Mouse (Mus musculus): ENCODE data around the gene Tex22.

Tex22 gene

DNA sequence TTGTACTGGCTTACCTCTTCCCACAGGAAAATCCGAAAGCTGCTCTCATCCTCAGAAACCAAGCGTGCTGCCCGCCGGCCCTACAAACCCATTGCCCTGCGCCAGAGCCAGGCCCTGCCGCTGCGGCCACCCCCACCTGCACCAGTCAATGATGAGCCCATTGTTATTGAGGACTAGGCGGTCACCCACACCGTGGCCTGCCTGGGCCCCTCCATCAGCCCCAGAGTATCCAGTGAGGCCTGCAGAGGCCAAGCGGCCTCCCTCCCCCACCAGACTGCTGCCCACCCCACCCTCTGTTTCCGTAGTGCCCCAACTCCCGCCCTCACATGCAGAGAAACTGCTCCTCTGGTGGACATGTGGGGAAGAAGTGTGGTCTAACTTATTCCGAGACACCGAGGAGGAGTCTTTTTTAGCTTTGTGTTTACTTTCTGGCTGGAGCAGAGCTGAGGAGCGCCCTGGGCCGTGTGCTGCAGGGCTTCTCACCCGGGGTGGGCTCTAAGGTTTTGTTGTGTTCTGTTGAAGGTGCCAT is 62.3 kb downstream of the Tex22 start:
- intact Hi-C loops (cut with DNase I) = no loop called here

DNA sequence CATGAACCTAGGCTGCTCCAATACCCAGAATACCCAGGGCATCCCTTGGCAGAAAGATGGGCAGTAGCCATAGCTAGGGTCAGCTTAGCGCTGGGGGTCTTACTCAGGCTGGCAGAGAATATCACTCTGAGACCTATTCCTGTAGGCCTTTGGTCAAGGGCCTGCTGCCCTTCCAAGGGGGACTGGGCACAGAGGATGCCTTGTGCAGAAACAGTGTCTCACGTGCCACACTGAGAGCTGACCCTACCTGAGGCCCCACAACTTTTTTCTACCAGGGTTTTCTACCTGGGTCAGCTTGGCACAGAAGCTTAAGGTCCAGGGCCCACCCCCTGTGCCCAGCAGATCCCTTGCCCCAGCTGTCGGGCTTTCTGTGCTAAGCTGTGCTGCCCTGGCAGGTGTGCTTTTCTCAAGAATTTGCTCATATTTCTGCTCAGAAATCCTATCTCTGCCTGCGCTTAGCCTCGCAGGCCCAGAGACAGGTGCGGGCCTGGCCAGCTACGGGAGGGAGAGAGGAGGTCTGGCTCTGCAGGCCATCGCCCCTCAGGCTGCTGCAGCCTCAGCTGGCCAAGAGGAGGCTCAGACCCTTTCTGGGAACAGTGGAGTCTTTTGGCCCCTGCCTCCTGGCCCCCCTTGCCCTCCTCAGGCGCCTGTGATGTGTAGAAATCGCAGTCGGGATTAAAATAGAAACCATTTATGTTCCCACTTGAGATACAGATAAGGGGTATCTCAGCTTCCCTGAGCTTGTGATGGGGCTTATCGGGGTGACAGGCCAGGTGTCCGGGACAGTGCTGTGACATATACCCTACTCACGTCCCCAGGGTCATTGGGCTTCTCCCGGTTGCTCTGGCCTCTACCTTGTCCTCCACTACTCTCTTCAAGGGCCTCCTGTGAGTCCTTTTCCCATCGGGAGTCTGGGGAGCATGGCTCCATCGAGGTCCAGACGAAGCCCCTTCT is 63.2 kb downstream of the Tex22 start:
- intact Hi-C loops (cut with DNase I) = no loop called here

DNA sequence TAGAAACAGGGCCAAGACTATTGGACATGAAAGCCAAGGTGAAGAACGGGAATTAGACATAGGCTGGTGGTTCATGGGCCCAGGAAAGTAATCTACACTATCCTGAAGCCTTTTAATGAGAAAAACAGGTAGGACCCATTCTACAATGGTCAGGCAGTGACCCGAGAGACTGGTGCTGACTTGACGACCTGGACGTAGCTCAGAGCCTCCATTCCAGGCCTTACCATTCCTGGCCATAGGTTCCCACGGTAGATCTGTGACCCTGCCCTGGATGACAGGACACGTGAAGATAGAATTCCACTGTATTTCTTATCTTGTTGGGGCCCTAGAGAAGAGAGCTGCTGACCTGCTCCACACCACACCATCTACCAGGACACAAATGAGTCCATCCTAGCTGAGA is 64.0 kb downstream of the Tex22 start:
- intact Hi-C loops (cut with DNase I) = no loop called here

Small RNA genes within 50 kb of the gene (microRNA-seq; reads per million reads assigned to microRNA genes)
- gene Gm44471 = 0.11 to 0.25 reads per million in 2 experiments
